Mouse (Mus musculus) kidney, postnatal 0 days (tissue): ENCODE measurements around the gene Naa35. TPM values are rescaled to one million over a fixed set of nuclear protein-coding genes. Genes with fewer than 3 reads are reported as not detected.
"Not testable (repeated sequence)": the region's sequence is repeated elsewhere in the genome, so short reads cannot be mapped to it uniquely, and the experiment has no call there.

Experiments used
- ATAC-seq: fragments of 200-750 bp; cut with Nextera tagmentation; replicated peaks from 2 replicates; pipeline ENCODE4 v1.8.0; 2017; ENCODE audit warnings: low read depth, moderate number of reproducible peaks, moderate TSS enrichment, moderate library complexity; ENCODE audit not compliant: low FRiP score
- DNase-seq: peaks from one replicate; pipeline ENCODE4 v3.0.0-alpha.2; 2016; ENCODE audit warnings: low spot score
- H3K27ac ChIP-seq: fragments of 300-500 bp; sonication (generic); 2 replicates; pipeline ENCODE4 v1.5.1; 2014; ENCODE audit warnings: mild to moderate bottlenecking
- H3K27me3 ChIP-seq: fragments of 300-500 bp; sonication (generic); 2 replicates; pipeline ENCODE4 v1.6.1; 2014; ENCODE audit warnings: low read length, mixed read lengths; ENCODE audit not compliant: insufficient read depth
- H3K36me3 ChIP-seq: fragments of 300-500 bp; sonication (generic); 2 replicates; pipeline ENCODE4 v1.6.1; 2014; ENCODE audit warnings: low read length, mixed read lengths; ENCODE audit not compliant: insufficient read depth
- H3K4me1 ChIP-seq: fragments of 300-500 bp; sonication (generic); replicated peaks from 2 replicates; pipeline ENCODE4 v1.6.1; 2014; ENCODE audit warnings: antibody characterized with exemption, low read length, mixed read lengths; ENCODE audit not compliant: insufficient read depth
- H3K4me2 ChIP-seq: fragments of 300-500 bp; sonication (generic); 2 replicates; pipeline ENCODE4 v1.6.1; 2014; ENCODE audit warnings: mild to moderate bottlenecking, low read length, moderate library complexity, mixed read lengths
- H3K4me3 ChIP-seq: fragments of 300-500 bp; sonication (generic); replicated peaks from 2 replicates; pipeline ENCODE4 v1.5.1; 2014; ENCODE audit warnings: low read depth, low read length
- H3K9ac ChIP-seq: fragments of 300-500 bp; sonication (generic); 2 replicates; pipeline ENCODE4 v1.6.1; 2014; ENCODE audit warnings: low read depth, low read length
- H3K9me3 ChIP-seq: fragments of 300-500 bp; sonication (generic); replicated peaks from 2 replicates; pipeline ENCODE4 v1.6.1; 2016; ENCODE audit warnings: low read length, inconsistent platforms, mixed read lengths
- CTCF ChIP-seq: IDR thresholded peaks from 2 replicates; pipeline ENCODE4 v1.5.1; 2016; ENCODE audit warnings: antibody characterized with exemption, low read depth, mild to moderate bottlenecking, moderate library complexity
- WGBS: fragments of 180-500 bp; shearing (Covaris S2); extraction: QIAGEN DNeasy Blood & Tissue Kit; methylation state at CpG from one replicate; pipeline ENCODE4 v1.1.7; 2014; 5-methylcytosine and 5-hydroxymethylcytosine counted together
- polyA plus RNA-seq: library from polyadenylated mRNA; unstranded; fragments of >200 nt; fragmentation: Nextera tagmentation; extraction: Ambion mirVana; gene quantifications from 2 replicates; pipeline ENCODE4 v1.2.1, GENCODE M21; 2015

Naa35 gene
- polyA plus RNA-seq, 1 experiment from 2014 or later: 91.9 TPM

- ATAC-seq (no peak), DNase-seq (peak; percentile 40)
- Histone ChIP-seq H3K9ac (peak overlapping the region; percentile 86), H3K4me3 (peak overlapping the region; percentile 96), H3K4me2 (peak overlapping the region; percentile 86), H3K9me3 (no peaks in the 10 kb centered on the region), H3K36me3 (peaks cover 3% of the 10 kb centered on the region; the same call in 1 of the 2 replicates), H3K27me3 (no peaks in the 10 kb centered on the region), H3K4me1 (0 out of 2 replicates have a peak, but pooled peaks cover 5% of the 10 kb centered on the region), H3K27ac (peak overlapping the region; percentile 84)
- WGBS: under 1% methylated on average over 28 of the region's 28 CpGs
- TF ChIP-seq CTCF: no peak
Observed at GRCm38 (mm10) chr13:59585648-59586005, 568 bp downstream of the Naa35 start.

- WGBS: 95% methylated on average over 2 of the region's 2 CpGs
- DNase-seq (no peak), ATAC-seq (no peak)
- no peak for TF ChIP-seq CTCF
- Histone ChIP-seq H3K4me3 (no peak overlapping the region), H3K36me3 (peaks cover 8% of the 10 kb centered on the region; the same call in 1 of the 2 replicates), H3K4me1 (0 out of 2 replicates have a peak, but pooled peaks cover 5% of the 10 kb centered on the region), H3K27ac (no peak overlapping the region), H3K9ac (peak overlapping the region; percentile 10; the same call in 1 of the 2 replicates), H3K4me2 (no peak overlapping the region), H3K9me3 (no peaks in the 10 kb centered on the region), H3K27me3 (no peaks in the 10 kb centered on the region)
Observed at GRCm38 (mm10) chr13:59587201-59587600, 2.1 kb downstream of the Naa35 start.

GRCm38 (mm10) chr13:59589672-59590071, 4.6 kb downstream of the Naa35 start:
- DNase-seq (no peak), ATAC-seq (no peak)
- H3K4me1 ChIP-seq: 0 out of 2 replicates have a peak, but pooled peaks cover 5% of the 10 kb centered on the region
- no peak overlapping the region for H3K27ac ChIP-seq
- TF ChIP-seq CTCF: no peak
- 91% methylated on average over 4 of the region's 4 CpGs for WGBS
- H3K27me3 ChIP-seq: no peaks in the 10 kb centered on the region
- H3K36me3 ChIP-seq: peaks cover 15% of the 10 kb centered on the region
- H3K9me3 ChIP-seq: no peaks in the 10 kb centered on the region
- H3K9ac ChIP-seq: no peak overlapping the region
- no peak overlapping the region for H3K4me3 ChIP-seq
- no peak overlapping the region for H3K4me2 ChIP-seq

- Histone ChIP-seq H3K4me2 (no peak overlapping the region), H3K9me3 (no peaks in the 10 kb centered on the region), H3K36me3 (peaks cover 18% of the 10 kb centered on the region), H3K27ac (no peak overlapping the region), H3K27me3 (no peaks in the 10 kb centered on the region), H3K4me3 (no peak overlapping the region), H3K9ac (no peak overlapping the region), H3K4me1 (0 out of 2 replicates have a peak, but pooled peaks cover 5% of the 10 kb centered on the region)
- 90% methylated on average over 4 of the region's 4 CpGs for WGBS
- TF ChIP-seq CTCF: no peak
- ATAC-seq (no peak), DNase-seq (no peak)
Observed at GRCm38 (mm10) chr13:59590691-59591090, 5.6 kb downstream of the Naa35 start.

- WGBS: 95% methylated on average over 3 of the region's 3 CpGs
- peaks cover 22% of the 10 kb centered on the region for H3K36me3 ChIP-seq
- ATAC-seq: not testable (repeated sequence)
Observed at GRCm38 (mm10) chr13:59592058-59592457, 7.0 kb downstream of the Naa35 start.

GRCm38 (mm10) chr13:59592630-59593029, 7.6 kb downstream of the Naa35 start:
- H3K27me3 ChIP-seq: no peaks in the 10 kb centered on the region
- ATAC-seq: no peak
- no peak overlapping the region for H3K4me3 ChIP-seq
- H3K4me1 ChIP-seq: no peaks in the 10 kb centered on the region
- no peak for DNase-seq
- no peaks in the 10 kb centered on the region for H3K9me3 ChIP-seq
- no peak overlapping the region for H3K27ac ChIP-seq
- H3K36me3 ChIP-seq: peaks cover 22% of the 10 kb centered on the region
- 97% methylated on average over 1 of the region's 1 CpGs for WGBS
- no peak for TF ChIP-seq CTCF
- no peak overlapping the region for H3K9ac ChIP-seq
- no peak overlapping the region for H3K4me2 ChIP-seq

More at GRCm38 (mm10) chr13:59592058-59592457, 7.0 kb downstream of the Naa35 start:
- not testable (repeated sequence) for H3K9me3 ChIP-seq, H3K9ac ChIP-seq, DNase-seq, H3K4me3 ChIP-seq, H3K4me1 ChIP-seq, H3K27me3 ChIP-seq, H3K4me2 ChIP-seq, H3K27ac ChIP-seq

GRCm38 (mm10) chr13:59603096-59603495, 18.0 kb downstream of the Naa35 start:
- ATAC-seq (no peak), DNase-seq (no peak)
- Histone ChIP-seq H3K9me3 (no peaks in the 10 kb centered on the region), H3K27ac (no peak overlapping the region), H3K4me2 (no peak overlapping the region), H3K27me3 (no peaks in the 10 kb centered on the region), H3K4me3 (no peak overlapping the region), H3K9ac (no peak overlapping the region), H3K4me1 (no peaks in the 10 kb centered on the region), H3K36me3 (peaks cover 53% of the 10 kb centered on the region)
- 95% methylated on average over 5 of the region's 5 CpGs for WGBS
- no peak for TF ChIP-seq CTCF
